Mouse (Mus musculus): ENCODE data around the gene Nab2.

DNA sequence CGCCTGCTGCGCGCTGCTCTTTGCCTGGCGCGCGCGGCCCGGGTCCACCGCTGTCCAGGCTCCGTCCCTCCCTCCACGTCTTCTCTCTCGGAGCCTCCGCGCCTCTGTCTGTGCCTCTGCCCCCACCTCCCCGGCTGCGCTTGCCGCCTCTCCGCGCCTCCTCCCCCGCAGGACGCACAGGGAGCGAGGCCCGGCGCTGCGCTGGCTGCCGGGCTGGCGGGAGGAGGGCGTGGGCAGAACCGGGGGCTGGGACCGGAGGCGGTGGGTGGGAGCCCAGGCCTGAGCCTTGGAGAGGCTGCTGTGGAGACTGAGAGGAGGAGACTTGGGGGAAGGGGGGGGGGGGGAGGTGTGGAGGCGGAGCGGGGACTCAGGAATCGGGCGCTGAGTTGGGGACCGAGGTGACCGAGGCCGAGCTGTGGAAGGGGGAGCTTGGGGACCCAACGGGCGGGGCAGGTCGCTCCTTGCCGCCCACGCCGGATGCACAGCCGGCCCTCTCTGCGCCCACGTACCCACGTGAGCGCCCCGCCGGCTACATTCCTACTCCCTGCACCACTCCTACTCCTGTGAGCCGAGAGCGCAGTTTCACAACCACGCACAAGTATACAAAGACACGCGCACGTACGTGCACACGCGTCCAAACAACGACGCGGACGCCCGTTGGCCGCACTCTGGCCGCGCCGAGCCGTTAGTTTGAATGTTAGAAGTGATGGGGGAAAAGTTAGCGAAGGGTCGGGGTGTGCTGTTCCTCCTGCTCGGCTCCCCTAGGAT is 1.7 kb downstream of the Nab2 start, which contains the start of gene Nemp1:
- TF ChIP-seq CTCF (IDR thresholded peaks at IDR 0.05; ENCODE audit: low read depth) (0 out of 2 replicates have a peak, but pooled peaks have one; percentile 11), EP300 (optimal IDR thresholded peaks at IDR 0.05) (no peak)

Measured in stomach, postnatal 0 days (tissue).